Mouse (Mus musculus) 3134 (cell line): ENCODE results near the gene Polg2.
"Not testable (repeated sequence)": the region's sequence is repeated elsewhere in the genome, so short reads cannot be mapped to it uniquely, and the experiment has no call there.

Experiments used
- DNase-seq: peaks from one replicate; pipeline ENCODE4 v3.0.0-alpha.2; 2011; ENCODE audit warnings: low spot score; ENCODE audit not compliant: insufficient read length; ENCODE audit errors: extremely low read depth

Gene Polg2

GRCm38 (mm10) chr11:106779388-106780088, at the start of gene Polg2:
Gene Polg2 (minus strand): TSS chr11:106779537.
- peak; percentile 95 for DNase-seq

DNA sequence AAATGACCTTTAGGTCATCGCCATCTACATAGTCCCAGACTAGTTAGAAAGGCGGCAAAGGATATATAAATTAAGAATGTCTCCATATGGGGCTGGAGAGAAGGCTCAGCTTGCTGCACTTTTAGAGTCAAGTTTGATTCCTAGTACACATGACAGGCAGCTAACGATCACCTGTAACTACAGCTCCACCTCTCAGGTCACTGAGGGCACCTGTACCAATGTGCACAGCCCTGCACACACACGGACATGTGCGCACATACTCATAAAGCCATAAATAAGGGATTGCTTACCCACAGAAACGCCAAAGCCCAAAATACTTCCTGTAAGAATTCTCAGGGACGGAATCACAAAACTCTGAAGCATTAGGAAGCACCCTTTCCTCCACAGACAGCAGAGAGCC, 48.7 kb upstream of the Polg2 start:
- DNase-seq: no peak

- no peak for DNase-seq
Measured at GRCm38 (mm10) chr11:106824403-106824802, 45.1 kb upstream of the Polg2 start.

GRCm38 (mm10) chr11:106823741-106824140, 44.4 kb upstream of the Polg2 start:
- DNase-seq: no peak

DNA sequence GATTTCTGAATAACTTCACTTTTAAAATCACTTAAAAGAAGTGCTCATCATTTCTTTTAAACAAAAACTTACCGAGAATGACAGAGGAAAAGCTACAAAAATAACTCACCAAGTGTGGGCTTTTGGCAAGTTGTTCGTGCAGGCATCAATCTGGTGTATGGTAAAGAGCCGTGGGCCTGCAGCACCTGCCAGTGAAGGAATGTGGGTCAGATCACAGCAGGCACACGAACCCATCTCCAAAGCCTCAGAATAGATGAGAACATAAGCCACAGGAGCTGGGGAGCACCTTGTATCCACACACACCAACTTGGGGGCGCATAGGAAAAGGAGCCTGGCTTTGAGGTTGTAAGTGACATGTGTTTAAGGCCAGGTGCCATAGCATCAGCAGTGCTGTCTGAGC, 43.6 kb upstream of the Polg2 start:
- no peak for DNase-seq

DNA sequence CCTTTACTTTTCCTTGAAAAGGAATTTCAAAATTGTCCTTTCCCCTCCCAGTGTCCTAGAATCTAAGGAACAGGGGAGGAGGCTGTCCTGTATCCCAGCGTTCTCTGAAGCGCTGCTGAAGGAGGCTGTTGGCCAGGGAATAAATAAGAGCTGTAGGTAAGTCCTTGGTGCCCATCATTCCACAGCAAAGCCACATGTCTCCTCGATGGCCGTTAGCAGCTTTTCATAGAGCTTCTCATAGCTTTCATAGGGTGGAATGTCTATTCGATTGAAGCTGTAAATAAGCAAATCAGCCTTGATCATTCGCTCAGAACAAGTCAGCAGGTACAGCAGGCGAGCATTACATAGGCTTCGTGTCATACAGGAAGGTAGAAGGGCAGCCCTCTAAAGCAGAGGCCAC, 43.2 kb upstream of the Polg2 start:
- no peak for DNase-seq

DNA sequence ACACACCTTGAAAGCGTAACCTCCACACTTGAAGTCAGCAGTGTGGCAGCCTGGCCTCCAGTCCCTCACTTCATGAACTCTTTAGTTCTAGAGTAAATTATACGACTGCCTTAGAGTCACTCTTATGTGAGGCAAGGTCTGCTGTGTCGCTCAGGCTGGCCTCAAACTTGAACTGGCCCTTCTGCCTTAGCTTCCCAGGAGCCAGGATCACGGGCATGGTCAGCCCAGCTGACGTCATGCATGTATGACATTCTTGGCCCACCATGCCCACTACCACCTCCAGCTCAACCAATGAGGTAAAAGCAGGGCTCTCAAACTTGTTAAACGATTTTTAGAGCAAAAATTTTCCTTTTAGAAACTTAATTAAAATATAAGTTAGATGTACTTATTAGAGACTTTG, 42.1 kb upstream of the Polg2 start:
- no peak for DNase-seq

GRCm38 (mm10) chr11:106820972-106821371, 41.6 kb upstream of the Polg2 start:
- DNase-seq: no peak

GRCm38 (mm10) chr11:106820252-106820651, 40.9 kb upstream of the Polg2 start:
- DNase-seq: no peak

DNA sequence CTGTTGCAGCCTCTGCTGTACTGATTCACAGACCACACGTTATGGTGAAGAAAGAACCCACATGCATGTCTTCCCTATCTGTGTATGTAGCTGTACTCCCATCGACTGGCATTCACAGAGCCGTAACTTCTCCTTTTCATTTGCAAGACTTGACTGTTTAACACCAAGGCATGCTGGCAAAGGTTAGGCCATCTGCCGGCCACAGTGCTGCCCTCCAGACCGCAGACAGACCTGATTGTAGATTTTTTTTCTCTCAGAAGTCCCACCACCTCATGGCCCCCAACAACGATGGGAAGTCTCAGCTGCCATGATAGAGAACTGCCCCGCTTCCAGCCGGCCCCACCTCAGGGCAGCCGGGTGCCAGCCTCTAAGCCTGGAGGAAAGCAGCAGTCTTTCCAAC, 40.3 kb upstream of the Polg2 start:
- no peak for DNase-seq

DNA sequence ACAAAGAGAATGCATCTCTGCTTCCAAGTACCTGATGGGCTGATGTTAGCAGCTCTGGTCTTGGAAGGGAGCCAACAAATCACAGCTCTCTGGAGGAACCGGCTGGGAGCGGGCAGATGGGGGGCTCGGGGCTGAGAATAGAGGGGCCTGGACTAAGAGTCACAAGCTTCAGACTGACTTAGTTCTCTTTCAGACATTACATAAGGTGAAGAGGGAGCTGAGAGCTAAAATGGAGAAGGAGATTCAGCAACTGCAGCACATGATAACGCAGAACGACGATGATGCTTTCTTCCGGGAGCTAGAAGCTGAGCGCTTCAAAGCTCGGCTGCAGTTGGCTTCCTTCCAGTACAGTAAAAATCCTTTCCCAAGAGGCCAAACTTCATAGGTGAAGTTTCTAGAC, 39.0 kb upstream of the Polg2 start:
- no peak for DNase-seq

DNA sequence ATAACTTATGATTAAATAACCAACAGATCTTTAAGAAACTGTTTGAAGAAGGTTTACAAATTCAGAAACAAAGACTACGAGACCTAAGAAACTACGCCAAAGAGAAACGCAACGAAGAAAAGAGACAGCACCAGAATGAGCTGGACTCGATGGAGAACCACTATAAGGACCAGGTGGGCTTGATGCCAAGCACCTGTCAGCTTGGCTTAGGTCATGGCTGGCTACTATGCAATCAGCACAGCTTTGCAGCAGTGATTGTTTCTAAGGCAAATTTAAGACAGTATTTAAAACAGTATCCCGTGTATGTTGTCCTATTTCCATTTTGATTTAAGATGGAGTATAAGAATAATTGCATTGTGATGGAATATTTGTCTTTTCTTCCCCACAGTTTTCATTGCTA, 38.5 kb upstream of the Polg2 start:
- no peak for DNase-seq

- DNase-seq: no peak
Measured at GRCm38 (mm10) chr11:106817156-106817555, 37.8 kb upstream of the Polg2 start.

- DNase-seq: no peak
Measured at GRCm38 (mm10) chr11:106816316-106816715, 37.0 kb upstream of the Polg2 start.

DNA sequence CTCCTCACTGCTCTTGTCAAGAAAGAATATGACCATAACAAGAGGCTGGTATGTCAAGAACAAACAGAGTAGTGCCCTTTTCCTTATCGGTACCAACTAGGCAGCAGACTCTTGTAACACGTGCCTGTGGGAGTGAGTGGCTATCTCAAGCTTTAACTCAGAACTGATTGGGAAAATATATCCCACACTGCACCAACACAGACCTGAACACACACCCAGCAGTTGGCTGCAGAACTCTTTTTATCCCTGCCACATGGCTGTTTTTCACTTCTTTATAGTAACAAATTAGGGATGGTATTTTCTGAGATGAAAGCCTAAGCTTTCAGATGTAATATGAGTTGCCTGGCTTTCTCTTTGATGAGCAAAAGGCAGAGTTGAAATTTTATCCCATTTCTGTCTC, 36.4 kb upstream of the Polg2 start:
- no peak for DNase-seq

GRCm38 (mm10) chr11:106815331-106815730, 36.0 kb upstream of the Polg2 start:
- DNase-seq: no peak

DNA sequence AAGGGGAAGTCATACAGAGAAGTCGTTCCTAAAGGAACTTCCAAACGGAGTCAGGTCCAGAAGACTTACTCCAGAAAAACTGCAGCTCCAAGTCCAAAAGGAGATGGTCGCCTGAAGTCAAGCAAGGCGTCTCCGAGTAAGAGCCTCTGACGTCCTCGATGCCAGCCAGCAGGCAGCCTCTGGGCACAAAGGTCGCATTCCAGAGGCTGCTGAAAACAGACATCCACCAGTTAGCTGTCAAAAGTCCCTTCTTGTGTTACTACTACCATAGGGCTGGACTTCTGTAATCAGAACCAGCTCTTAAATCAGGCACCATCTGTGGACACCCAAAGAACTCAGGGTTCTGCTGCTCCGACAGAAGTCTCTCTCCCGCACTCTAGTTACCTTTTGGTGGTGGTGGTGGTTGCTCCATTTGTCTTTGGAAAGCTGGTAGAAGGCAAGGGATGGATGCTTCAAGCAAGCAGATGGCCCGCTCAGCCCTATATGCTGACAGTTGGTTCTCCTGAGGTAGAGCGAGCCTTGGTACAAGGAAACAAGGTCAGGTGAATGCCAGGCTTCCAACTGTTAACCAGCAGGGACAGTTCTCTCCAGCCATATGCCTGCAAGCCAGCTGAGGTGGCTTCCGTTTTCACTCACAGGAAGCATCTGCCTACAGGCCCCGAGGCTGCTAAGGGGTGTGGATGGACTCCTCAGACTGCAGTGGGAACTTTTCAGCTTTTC, 35.4 kb upstream of the Polg2 start:
- no peak for DNase-seq

- no peak for DNase-seq
Measured at GRCm38 (mm10) chr11:106812410-106813136, 33.2 kb upstream of the Polg2 start.

DNA sequence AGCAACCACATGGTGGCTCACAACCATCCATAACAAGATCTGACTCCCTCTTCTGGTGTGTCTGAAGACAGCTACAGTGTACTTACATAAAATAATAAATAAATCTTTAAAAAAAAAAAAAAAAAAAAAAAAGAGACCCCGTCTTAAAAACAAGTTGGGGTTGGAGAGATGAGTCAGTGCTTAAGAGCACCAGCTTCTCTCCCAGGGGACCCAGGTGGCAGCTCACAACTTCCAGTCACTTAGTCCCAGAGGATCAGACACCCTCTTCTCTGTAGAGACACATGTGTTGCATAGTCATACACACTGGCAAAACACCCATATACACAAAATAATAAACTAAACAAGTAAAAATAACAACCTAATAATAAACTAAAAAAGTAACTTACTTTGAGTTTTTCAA, 28.1 kb upstream of the Polg2 start:
- DNase-seq: not testable (repeated sequence)

- no peak for DNase-seq
Measured at GRCm38 (mm10) chr11:106802069-106802627, 22.8 kb upstream of the Polg2 start.

GRCm38 (mm10) chr11:106795679-106796078, 16.3 kb upstream of the Polg2 start:
- DNase-seq: no peak
